Mouse (Mus musculus): Measurements from ENCODE around the gene Tspo2. TPM values are rescaled to one million over a fixed set of nuclear protein-coding genes. Genes with fewer than 3 reads are reported as not detected.

The Tspo2 gene
- 1.4 and 1.6 TPM in 2 replicates for polyA plus RNA-seq (2012; rRNA removed)

GRCm38 (mm10) chr17:48451353-48451675 is at the start of gene Tspo2:
TSS of gene Tspo2 (minus strand) at chr17:48451522.

GRCm38 (mm10) chr17:48454688-48455087 is 3.4 kb upstream of the Tspo2 start, which contains the start of gene Unc5cl:
TSS of gene Unc5cl (plus strand) at chr17:48454901.

GRCm38 (mm10) chr17:48432158-48432980 is 19.0 kb downstream of the Tspo2 start, which contains the start of gene Apobec2:
TSS of gene Apobec2 (minus strand) at chr17:48432930.

GRCm38 (mm10) chr17:48409380-48410298 is 41.7 kb downstream of the Tspo2 start, which contains the start of the genes Nfya and Oard1:
TSS of gene Nfya (minus strand) at chr17:48409906.
TSS of gene Oard1 (plus strand) at chr17:48410014.

Other genes with a start within 250 kb of the Tspo2 start
- gene Trem1, start 218.8 kb downstream of the Tspo2 start, polyA plus RNA-seq (2012; rRNA removed) = 0.03 TPM in 1 of 2 replicates, not detected in the other
- gene Trem3, start 203.7 kb downstream of the Tspo2 start, polyA plus RNA-seq (2012; rRNA removed) = 0.08 and 0.09 TPM in 2 replicates
- gene Treml4, start 187.2 kb downstream of the Tspo2 start, polyA plus RNA-seq (2012; rRNA removed) = 0.09 TPM in 1 of 2 replicates, not detected in the other
- gene Treml2, start 152.0 kb downstream of the Tspo2 start, polyA plus RNA-seq (2012; rRNA removed) = 0.10 and 0.13 TPM in 2 replicates
- 0.03 and 0.09 TPM in 2 replicates for gene B430306N03Rik, start 135.4 kb downstream of the Tspo2 start, polyA plus RNA-seq (2012; rRNA removed)
- gene Trem2, start 105.1 kb downstream of the Tspo2 start, polyA plus RNA-seq (2012; rRNA removed) = 4.7 and 7.9 TPM in 2 replicates
- gene Treml1, start 91.6 kb downstream of the Tspo2 start, polyA plus RNA-seq (2012; rRNA removed) = 0.07 and 0.12 TPM in 2 replicates
- gene Nfya, start 41.6 kb downstream of the Tspo2 start, polyA plus RNA-seq (2012; rRNA removed) = 92.1 and 104 TPM in 2 replicates
- 19.0 and 21.8 TPM in 2 replicates for gene Oard1, start 41.5 kb downstream of the Tspo2 start, polyA plus RNA-seq (2012; rRNA removed)
- 0.32 and 5.4 TPM in 2 replicates for gene Apobec2, start 18.6 kb downstream of the Tspo2 start, polyA plus RNA-seq (2012; rRNA removed)
- 0.15 and 0.17 TPM in 2 replicates for gene Unc5cl, start 3.4 kb upstream of the Tspo2 start, polyA plus RNA-seq (2012; rRNA removed)

All from central nervous system, embryonic 18 days (tissue).